Mouse (Mus musculus) induced T-regulatory cell, adult 2 months (primary cell): ENCODE results near the gene Tmx4.
A peak's percentile ranks its signal among the peaks of the same experiment; 100 is the strongest.

ENCODE experiments used
- DNase-seq: peaks from one replicate; pipeline ENCODE4 v3.0.0-alpha.2; 2012; ENCODE audit warnings: low read depth

Tmx4 gene

DNA sequence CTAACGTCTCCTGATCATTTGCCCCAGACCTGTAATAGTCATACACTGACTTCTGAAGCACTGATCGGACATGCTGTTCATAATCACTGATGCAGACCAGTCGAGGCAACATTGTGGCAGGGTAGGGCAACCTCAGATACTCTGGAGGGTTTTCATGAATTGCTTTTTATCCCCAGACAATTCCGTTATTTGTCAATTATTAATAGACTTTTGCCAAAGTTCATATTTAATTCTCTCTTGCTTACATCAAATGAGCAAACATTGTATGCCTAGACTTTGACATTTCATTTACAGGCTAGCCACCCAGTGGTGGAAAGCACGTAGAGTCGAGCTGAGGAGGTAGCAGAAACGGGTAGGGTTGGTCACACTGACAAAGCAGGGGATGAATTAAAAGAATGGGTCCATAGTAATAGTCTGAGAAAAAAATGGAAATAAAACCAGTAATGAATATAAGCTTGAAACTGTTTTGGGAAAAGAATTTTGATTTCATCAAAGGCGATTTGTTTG lies 89.7 kb downstream of the Tmx4 start, which contains the start of gene Hao1:
Gene Hao1, minus strand, starts transcription at position 148 of the 507 bp plus-strand sequence.
- no peak for DNase-seq

DNA sequence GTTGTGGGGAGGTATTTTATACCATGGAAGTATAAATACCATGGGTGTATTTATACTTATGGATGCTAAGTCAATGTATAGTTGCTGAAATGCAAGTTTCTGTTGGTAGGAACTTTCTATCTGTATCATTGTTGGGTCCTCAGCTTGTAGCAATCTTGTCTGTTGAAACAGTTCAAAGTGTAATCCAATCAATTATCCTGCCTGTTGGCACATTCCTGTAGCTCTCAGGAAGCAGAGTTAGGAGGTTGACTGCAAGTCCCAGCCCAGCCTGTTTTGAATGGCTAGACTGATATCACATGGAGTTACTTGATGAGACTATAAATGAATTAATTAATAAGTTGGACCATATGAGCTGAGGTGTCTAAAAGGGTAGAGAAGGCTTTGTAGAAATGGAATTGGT lies 91.6 kb downstream of the Tmx4 start:
- DNase-seq, result no peak

DNA sequence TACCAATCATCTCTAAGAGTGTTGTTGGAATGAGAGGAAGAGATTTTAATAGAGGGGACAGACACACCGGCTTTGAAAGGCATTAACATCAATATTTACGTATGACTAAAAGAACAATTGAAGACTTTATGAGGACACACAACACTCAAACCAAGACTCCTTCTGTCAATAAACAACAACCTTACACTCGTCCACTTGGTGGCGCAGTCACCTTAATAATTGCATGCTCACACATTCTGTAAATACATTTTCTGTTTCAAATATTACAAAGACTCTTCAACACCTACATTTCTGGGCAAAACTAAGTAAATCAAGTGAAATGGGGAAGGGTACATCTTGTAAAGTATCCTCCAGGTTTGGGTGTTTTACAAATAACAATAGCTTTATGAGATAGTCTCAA lies 94.2 kb downstream of the Tmx4 start:
- DNase-seq, result peak; percentile 65

DNA sequence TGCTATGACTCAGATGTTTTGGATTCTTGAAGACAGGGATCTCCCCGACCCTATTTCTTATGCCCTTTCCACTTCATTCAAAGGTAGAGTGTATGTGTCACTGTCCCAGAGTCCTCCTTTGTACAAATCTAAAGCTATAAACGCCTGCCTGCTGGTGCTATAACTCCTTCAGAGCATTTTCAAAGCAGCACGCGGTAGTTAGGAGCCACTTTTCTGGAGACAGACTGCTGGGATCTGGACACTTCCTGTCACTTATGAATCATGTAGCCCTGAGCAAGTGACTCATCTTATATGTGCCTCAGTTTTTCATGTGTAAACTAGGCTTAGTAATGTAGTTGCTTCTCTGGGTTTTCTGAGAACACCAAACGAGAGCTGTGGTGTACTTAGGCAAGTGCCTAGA lies 98.8 kb downstream of the Tmx4 start:
- DNase-seq, result no peak

DNA sequence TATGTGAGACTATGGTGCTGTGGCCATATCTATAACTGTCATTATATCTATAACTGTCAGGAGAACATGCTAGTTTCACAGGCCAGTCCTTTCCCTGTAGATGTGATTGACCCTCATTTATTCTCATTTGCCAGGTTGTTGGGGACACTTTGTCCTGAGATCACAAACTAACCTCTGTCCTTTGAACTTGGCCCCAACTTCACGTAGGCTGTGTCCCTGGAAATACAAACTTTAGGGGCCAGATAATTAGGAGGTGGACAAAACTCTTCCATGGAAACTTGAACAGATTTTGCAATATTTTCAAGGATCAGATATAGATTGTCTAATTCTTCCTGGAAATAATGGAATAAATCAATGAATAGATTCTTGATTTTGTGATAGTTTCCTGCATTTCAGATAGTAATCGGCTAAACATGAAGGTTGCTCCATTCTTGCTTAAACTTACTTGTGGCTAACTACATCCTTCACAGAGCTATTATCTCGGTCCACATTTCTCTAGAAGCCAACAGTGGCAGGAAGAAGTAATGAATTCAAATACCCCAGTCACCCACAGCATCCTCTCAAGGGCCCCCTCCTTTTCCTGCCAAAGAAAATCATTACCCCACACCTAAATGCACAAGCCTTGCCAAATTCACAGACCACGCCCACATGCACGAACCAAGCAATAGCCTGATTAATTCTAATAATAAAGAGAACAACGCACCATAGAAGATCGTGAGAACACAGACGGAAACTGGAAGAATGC lies 99.5 kb downstream of the Tmx4 start:
- no peak for DNase-seq
